ENCODE assay signal across 10 mouse cellular contexts in genomic region chr10:107273848-107274247, GRCm38 (mm10). TPM values are rescaled to one million over a fixed set of nuclear protein-coding genes. Genes with fewer than 3 reads are reported as not detected.
DNase-seq lines count a peak whose midpoint lies in the region; ATAC-seq and TF ChIP-seq lines count a peak whose summit lies in the region.
"Had no signal": no experiment of that assay in that cellular context is flagged by ENCODE, and none has a peak within 500 bp of the region (broad histone marks: within the 10 kb centered on the region; RNA-seq: fewer than 3 reads in every experiment).

No protein-coding gene starts in this region.

- H3K27me3 ChIP-seq in midbrain, postnatal 0 days (ENCODE audit: insufficient read depth, low read length): no peaks in the 10 kb centered on the region

- H3K4me2 ChIP-seq in midbrain, postnatal 0 days (ENCODE audit: low read depth, low read length, poor library complexity, severe bottlenecking): peak overlapping the region; percentile 77

- H3K36me3 ChIP-seq in midbrain, postnatal 0 days (ENCODE audit: insufficient read depth, low read length): no peaks in the 10 kb centered on the region

- H3K9me3 ChIP-seq in midbrain, postnatal 0 days (ENCODE audit: low read length): no peaks in the 10 kb centered on the region
- H3K9me3 ChIP-seq: forebrain, embryonic 13.5 days had no signal

- no peak overlapping the region for H3K27ac ChIP-seq in layer of hippocampus, adult 2 months
- no peak overlapping the region for H3K27ac ChIP-seq in midbrain, postnatal 0 days (ENCODE audit: low read depth, low read length)
- H3K27ac ChIP-seq: forebrain, embryonic 13.5 days had no signal

- ATAC-seq in midbrain, postnatal 0 days (ENCODE audit: low FRiP score): no peak
- no peak for ATAC-seq in erythroblast, adult 5-6 weeks (replicated peaks; ENCODE audit: low FRiP score, poor library complexity, severe bottlenecking)
- ATAC-seq: forebrain, embryonic 13.5 days had no signal

- 51% methylated on average over 6 of the region's 6 CpGs for WGBS in midbrain, postnatal 0 days

- H3K4me3 ChIP-seq in layer of hippocampus, adult 2 months: no peak overlapping the region
- peak overlapping the region; percentile 67; the same call in 1 of the 2 replicates for H3K4me3 ChIP-seq in midbrain, postnatal 0 days (ENCODE audit: low read depth, low read length)

- DNase-seq in layer of hippocampus, adult 2 months (ENCODE audit: low spot score in 2 of 2): no peak
- DNase-seq in layer of hippocampus, adult 9-10 months (ENCODE audit: low spot score): no peak
- DNase-seq in cerebellum, adult 18-20 months: peak; percentile 61 to 66
- DNase-seq in embryo, embryonic 9.5 days (ENCODE audit: extremely low spot score): peak; percentile 7
- peak; percentile 32 for DNase-seq in midbrain, postnatal 0 days (ENCODE audit: low spot score)
- DNase-seq in yolk sac, embryonic 10.5 days (ENCODE audit: low spot score): no peak
- DNase-seq in natural killer cell, adult 2 months (ENCODE audit: low spot score in 2 of 2): no peak
- DNase-seq: lung, postnatal 14 days had no signal

- no peak overlapping the region for H3K9ac ChIP-seq in midbrain, postnatal 0 days (replicated peaks; ENCODE audit: low read length, poor library complexity, severe bottlenecking)
- H3K9ac ChIP-seq: forebrain, embryonic 13.5 days had no signal

- peak; percentile 59 for TF ChIP-seq CTCF in layer of hippocampus, adult 2 months (conservative IDR thresholded peaks at IDR 0.05)
- TF ChIP-seq CTCF in midbrain, postnatal 0 days (IDR thresholded peaks at IDR 0.05): peak; percentile 55

- peaks cover 3% of the 10 kb centered on the region for H3K4me1 ChIP-seq in midbrain, postnatal 0 days (ENCODE audit: insufficient read depth, low read length)
- H3K4me1 ChIP-seq: forebrain, embryonic 13.5 days had no signal

RNA-seq across cellular contexts. Expression of gene Lin7a, which starts 2.4 kb away (rescaled TPM):
- total RNA-seq in layer of hippocampus, adult 2 months (2021): 10 to 100 TPM; 27.7 to 28.8 TPM
- 41.7 and 44.6 TPM in 2 replicates for total RNA-seq in midbrain, postnatal 0 days (2014; rRNA removed)
- 27.0 and 28.5 TPM in 2 replicates for polyA plus RNA-seq in midbrain, postnatal 0 days (2015; fragmentation: Nextera tagmentation; extraction: Ambion mirVana)
- total RNA-seq in erythroblast, adult 5-6 weeks (2015; ENCODE audit: low replicate concordance): not detected in 2 replicates
- total RNA-seq in erythroblast, adult 5-6 weeks (2017; ENCODE audit: low replicate concordance): not detected in 2 replicates

Comparison
In these comparisons a context has a peak if more than half of its experiments do, and no peak if none do; other contexts are left out.
1. DNase-seq: peak in cerebellum, adult 18-20 months (2 of 2), embryo, embryonic 9.5 days (single experiment) and midbrain, postnatal 0 days (single experiment); none in layer of hippocampus, adult 2 months (0 of 2), layer of hippocampus, adult 9-10 months (single experiment), yolk sac, embryonic 10.5 days (single experiment) and natural killer cell, adult 2 months (0 of 2).
2. RNA of gene Lin7a, which starts 2.4 kb away (total RNA-seq): 41.7 to 44.6 TPM in midbrain, postnatal 0 days and 27.7 to 28.8 TPM in layer of hippocampus, adult 2 months; not detected in erythroblast, adult 5-6 weeks; every median in the first group is over 10 times any median in the second.